ENCODE assay signal across 8 mouse cellular contexts in the genomic region with DNA sequence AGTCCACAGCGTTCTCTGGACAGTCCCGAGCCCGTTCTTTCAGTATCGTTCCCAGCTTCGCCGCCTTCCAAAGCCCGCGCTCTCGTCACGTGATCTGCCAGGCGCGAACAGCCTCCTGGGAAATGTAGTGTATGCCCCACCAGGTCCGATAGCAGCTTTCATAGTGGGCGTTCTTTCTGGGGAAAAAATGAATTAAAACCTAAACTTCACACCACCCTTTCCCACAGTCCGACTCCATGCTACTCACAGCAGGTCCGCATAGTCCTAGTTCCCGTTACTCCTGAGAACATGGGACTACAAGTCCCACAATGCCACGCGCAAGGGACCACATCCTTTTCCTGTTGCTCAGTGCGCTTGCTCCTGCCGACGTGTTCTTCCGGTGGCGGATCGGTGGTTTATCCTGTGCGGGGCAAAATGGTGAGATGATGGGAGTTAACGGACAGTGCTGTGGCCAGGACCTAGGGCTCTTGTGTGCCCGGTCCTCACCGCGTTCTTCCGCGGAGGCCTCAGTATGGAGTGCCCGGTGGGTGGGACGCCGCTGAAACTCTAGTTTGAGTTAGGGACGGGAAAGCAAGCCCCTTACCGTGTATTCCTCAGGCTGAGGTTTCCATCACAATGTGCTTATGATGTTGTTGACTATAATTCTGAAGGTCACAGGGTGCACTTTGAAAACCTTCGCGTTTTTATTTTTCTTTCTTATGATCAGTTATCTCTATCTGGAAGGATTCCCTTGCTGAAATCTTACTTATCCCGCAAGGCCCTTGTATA. TPM values are rescaled to one million over a fixed set of nuclear protein-coding genes. Genes with fewer than 3 reads are reported as not detected.
DNase-seq lines count a peak whose midpoint lies in the region; ATAC-seq and TF ChIP-seq lines count a peak whose summit lies in the region.

A gene (plus strand): TSS at position 167 of the 768 bp plus-strand sequence.
A gene (minus strand): TSS at position 322 of the 768 bp plus-strand sequence.

- H3K4me1 ChIP-seq in forebrain, embryonic 16.5 days (replicated peaks; ENCODE audit: control insufficient read depth, insufficient read depth, low read length): peaks cover 20% of the 10 kb centered on the region
- no peaks in the 10 kb centered on the region for H3K4me1 ChIP-seq in lung, embryonic 14.5 days (ENCODE audit: insufficient read depth)
- no peaks in the 10 kb centered on the region for H3K4me1 ChIP-seq in olfactory bulb, adult 2 months (ENCODE audit: control insufficient read depth, insufficient read depth, low read length)
- H3K4me1 ChIP-seq in thymus, adult 2 months (replicated peaks; ENCODE audit: control insufficient read depth, insufficient read depth, low read length): peaks cover 3% of the 10 kb centered on the region; the same call in 1 of the 2 replicates

- H3K36me3 ChIP-seq in forebrain, embryonic 16.5 days (ENCODE audit: control insufficient read depth, insufficient read depth): peaks cover 11% of the 10 kb centered on the region
- H3K36me3 ChIP-seq in lung, embryonic 14.5 days (ENCODE audit: insufficient read depth): peaks cover 59% of the 10 kb centered on the region
- H3K36me3 ChIP-seq in thymus, adult 2 months (ENCODE audit: control insufficient read depth, insufficient read depth, low read length): peaks cover 20% of the 10 kb centered on the region

- TF ChIP-seq CTCF in layer of hippocampus, adult 2 months (conservative IDR thresholded peaks at IDR 0.05): no peak
- TF ChIP-seq CTCF in lung, embryonic 14.5 days (IDR thresholded peaks at IDR 0.05; ENCODE audit: low read depth): no peak
- TF ChIP-seq CTCF in olfactory bulb, adult 2 months (IDR thresholded peaks at IDR 0.05; ENCODE audit: insufficient read depth, low read depth, low read length): no peak
- no peak for TF ChIP-seq CTCF in thymus, adult 2 months (IDR thresholded peaks at IDR 0.05; ENCODE audit: borderline replicate concordance, control insufficient read depth, extremely low read depth, insufficient read depth, low read length, poor library complexity)

- H3K9me3 ChIP-seq in forebrain, embryonic 16.5 days (ENCODE audit: control insufficient read depth, low read length): no peaks in the 10 kb centered on the region
- H3K9me3 ChIP-seq in lung, embryonic 14.5 days (ENCODE audit: low read depth, low read length): no peaks in the 10 kb centered on the region

- peak; percentile 95 for ATAC-seq in forebrain, embryonic 16.5 days
- peak; percentile 88 for ATAC-seq in lung, embryonic 14.5 days (ENCODE audit: insufficient read depth)

- WGBS in forebrain, embryonic 16.5 days: under 1% methylated on average over 40 of the region's 40 CpGs
- WGBS in lung, embryonic 14.5 days: under 1% methylated on average over 40 of the region's 40 CpGs
- under 1% methylated on average over 40 of the region's 40 CpGs for WGBS in olfactory bulb, adult 2 months
- WGBS in thymus, adult 2 months: under 1% methylated on average over 40 of the region's 40 CpGs

- peak; percentile 92 for DNase-seq in ES-CJ7 (ENCODE audit: low read depth, low spot score)
- peak; percentile 90 for DNase-seq in cerebellum, adult 11-12 months
- DNase-seq in heart, postnatal 36 days: peak; percentile 95 to 96
- DNase-seq in layer of hippocampus, adult 2 months (ENCODE audit: low spot score in 2 of 2): peak; percentile 89 to 92
- DNase-seq in lung, embryonic 14.5 days: peak; percentile 94
- peak; percentile 93 for DNase-seq in thymus, adult 2 months

- H3K4me3 ChIP-seq in forebrain, embryonic 16.5 days (replicated peaks; ENCODE audit: low read length): peak within 1 kb of the TSS; percentile 56
- H3K4me3 ChIP-seq in layer of hippocampus, adult 2 months: peak within 1 kb of the TSS; percentile 99
- H3K4me3 ChIP-seq in lung, embryonic 14.5 days (ENCODE audit: low read depth, low read length): peak within 1 kb of the TSS; percentile 79
- H3K4me3 ChIP-seq in olfactory bulb, adult 2 months (ENCODE audit: insufficient read depth, low read depth, low read length): peak within 1 kb of the TSS; percentile 76
- peak within 1 kb of the TSS; percentile 79 for H3K4me3 ChIP-seq in thymus, adult 2 months (ENCODE audit: control insufficient read depth, insufficient read depth, low read length)

- TF ChIP-seq POLR2A in olfactory bulb, adult 2 months (IDR thresholded peaks at IDR 0.05; ENCODE audit: insufficient read depth, low read depth, low read length): peak; percentile 59; the same call in 1 of the 2 replicates
- peak; percentile 38 for TF ChIP-seq POLR2A in thymus, adult 2 months (IDR thresholded peaks at IDR 0.05; ENCODE audit: control insufficient read depth, extremely low read depth, insufficient read depth, low read length, poor library complexity)

- peak within 1 kb of the TSS; percentile 91 for H3K9ac ChIP-seq in forebrain, embryonic 16.5 days (replicated peaks; ENCODE audit: low read depth, low read length)
- peak within 1 kb of the TSS; percentile 83 for H3K9ac ChIP-seq in lung, embryonic 14.5 days

- intact Hi-C loops in heart, postnatal 36 days (cut with DNase I): loop anchor here (2.0 kb wide), 1 partner anchor 19 kb away; no protein-coding TSS in a partner anchor

- H3K27me3 ChIP-seq in forebrain, embryonic 16.5 days (replicated peaks; ENCODE audit: control insufficient read depth, insufficient read depth, low read length): no peaks in the 10 kb centered on the region
- H3K27me3 ChIP-seq in lung, embryonic 14.5 days (ENCODE audit: insufficient read depth, low read length): no peaks in the 10 kb centered on the region
- no peaks in the 10 kb centered on the region for H3K27me3 ChIP-seq in thymus, adult 2 months (ENCODE audit: control insufficient read depth, insufficient read depth, low read length)

- peak within 1 kb of the TSS; percentile 90 for H3K4me2 ChIP-seq in forebrain, embryonic 16.5 days (ENCODE audit: low read length)
- peak within 1 kb of the TSS; percentile 91 for H3K4me2 ChIP-seq in lung, embryonic 14.5 days

- H3K27ac ChIP-seq in forebrain, embryonic 16.5 days (ENCODE audit: low read length): peak within 1 kb of the TSS; percentile 81
- peak within 1 kb of the TSS; percentile 100 for H3K27ac ChIP-seq in layer of hippocampus, adult 2 months
- H3K27ac ChIP-seq in lung, embryonic 14.5 days (ENCODE audit: low read depth): peak within 1 kb of the TSS; percentile 88
- H3K27ac ChIP-seq in olfactory bulb, adult 2 months (ENCODE audit: insufficient read depth, low read depth, low read length): peak within 1 kb of the TSS; percentile 94
- peak within 1 kb of the TSS; percentile 49 for H3K27ac ChIP-seq in thymus, adult 2 months (ENCODE audit: control insufficient read depth, insufficient read depth, low read length)

RNA-seq across cellular contexts. Expression of the first gene that starts in this region (rescaled TPM):
- 324 and 352 TPM in 2 replicates for polyA plus RNA-seq in forebrain, embryonic 16.5 days (2015; fragmentation: Nextera tagmentation; extraction: Ambion mirVana)
- total RNA-seq in heart, postnatal 36 days (2021): 100 to 1,000 TPM; 173 to 180 TPM
- 10 to 100 TPM; 74.0 to 79.7 TPM for total RNA-seq in layer of hippocampus, adult 2 months (2021)
- 449 and 486 TPM in 2 replicates for polyA plus RNA-seq in lung, embryonic 14.5 days (2014; fragmentation: Nextera tagmentation; extraction: Ambion mirVana)
- polyA plus RNA-seq in olfactory bulb, adult 2 months (2012; ENCODE audit: insufficient read depth, insufficient read length, low replicate concordance, missing spikeins): not detected in 2 replicates
- 159 and 189 TPM in 2 replicates for polyA plus RNA-seq in thymus, adult 2 months (2012; rRNA removed)

RNA-seq across cellular contexts. Expression of the second gene that starts in this region (rescaled TPM):
- 47.4 and 48.9 TPM in 2 replicates for polyA plus RNA-seq in forebrain, embryonic 16.5 days (2015; fragmentation: Nextera tagmentation; extraction: Ambion mirVana)
- total RNA-seq in heart, postnatal 36 days (2021): 1 to 10 TPM; 4.7 TPM
- total RNA-seq in layer of hippocampus, adult 2 months (2021): 10 to 100 TPM in 1 of 2 experiments, 1 to 10 TPM in 1; 9.6 to 12.2 TPM
- polyA plus RNA-seq in lung, embryonic 14.5 days (2014; fragmentation: Nextera tagmentation; extraction: Ambion mirVana): 113 and 114 TPM in 2 replicates
- polyA plus RNA-seq in olfactory bulb, adult 2 months (2012; ENCODE audit: insufficient read depth, insufficient read length, low replicate concordance, missing spikeins): not detected in 2 replicates
- 43.8 and 57.8 TPM in 2 replicates for polyA plus RNA-seq in thymus, adult 2 months (2012; rRNA removed)

Comparison
In these comparisons a context has a peak if more than half of its experiments do, and no peak if none do; other contexts are left out.
1. Peak in every context shown above with its lines: DNase-seq, ATAC-seq, H3K4me3 ChIP-seq and H3K27ac ChIP-seq.
2. RNA of the second gene that starts in this region (polyA plus RNA-seq): 113 to 114 TPM in lung, embryonic 14.5 days, 47.4 to 48.9 TPM in forebrain, embryonic 16.5 days and 43.8 to 57.8 TPM in thymus, adult 2 months; not detected in olfactory bulb, adult 2 months; every median in the first group is over 10 times any median in the second.
3. H3K27ac ChIP-seq: peak in every context shown above with its lines; median percentile 100 in layer of hippocampus, adult 2 months; 94 in olfactory bulb, adult 2 months; 88 in lung, embryonic 14.5 days; 81 in forebrain, embryonic 16.5 days; 49 in thymus, adult 2 months.